Mouse (Mus musculus): ENCODE data around the gene Col23a1.

- TF ChIP-seq TAL1 (conservative IDR thresholded peaks at IDR 0.05; ENCODE audit: low read depth, low read length) (no peak), CTCF (IDR thresholded peaks at IDR 0.05; ENCODE audit: low read depth, low read length) (no peak)
These were observed 110.6 kb downstream of the Col23a1 start for GRCm38 (mm10) chr11:51400356-51400755.
